Mouse (Mus musculus) T-helper 17 cell (primary cell): ENCODE measurements around the gene Tnk1.

ENCODE experiments used
- in situ Hi-C, 2 experiments: fragments of 300-600 bp; cut with MboI, MseI; formaldehyde crosslinking; loops; 1 replicate in 1 of 2; 2 replicates in 1 of 2; pipeline ENCODE4 v1.15.1; 2025; ENCODE audit warnings: high pct_unique_total_duplicates in 2 of 2

Tnk1 gene

DNA sequence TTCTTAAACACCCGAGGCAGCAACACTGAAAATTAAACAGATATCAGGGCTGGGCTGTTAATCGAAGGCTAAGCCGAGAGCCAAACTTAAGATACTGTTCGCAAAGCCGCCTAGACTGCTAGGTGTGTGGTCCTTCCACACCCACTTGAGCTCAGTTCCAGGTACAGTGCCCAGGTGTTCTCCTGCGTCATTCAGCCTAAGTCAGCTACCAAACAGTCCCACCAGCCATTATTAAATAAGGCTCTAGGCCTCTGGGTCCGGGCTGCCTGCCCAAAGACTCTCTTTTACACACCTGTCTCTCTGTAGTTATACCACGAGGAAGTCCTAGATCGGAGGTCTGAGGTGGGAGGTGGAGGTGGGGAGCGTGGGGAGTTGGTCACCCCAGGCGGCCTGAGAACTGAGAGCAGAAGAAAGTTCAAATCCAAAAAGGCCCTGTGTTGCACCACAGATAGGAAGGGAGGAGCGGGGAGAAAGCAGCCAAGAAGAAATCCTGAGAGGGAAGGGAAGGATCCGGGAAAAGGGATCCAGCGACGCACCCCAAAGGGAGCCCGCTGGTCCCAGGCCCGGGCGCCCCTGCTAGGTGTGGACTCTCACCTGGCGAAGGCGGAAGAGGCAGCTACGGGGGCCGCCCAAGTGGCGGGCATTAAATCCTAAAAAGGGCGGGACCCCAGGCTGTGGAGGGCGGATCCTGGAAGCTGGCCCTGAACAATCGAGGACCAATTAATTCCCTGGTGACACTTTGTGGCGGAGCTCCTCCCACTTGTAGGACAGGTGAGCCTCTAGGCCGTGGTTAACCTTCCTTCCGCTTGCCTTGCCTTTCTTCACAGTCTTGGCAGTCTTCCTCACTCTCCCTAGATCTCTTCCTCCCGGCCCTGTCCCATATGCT is at the start of gene Tnk1:
Tnk1 (minus strand) TSS at position 618 of the 886 bp plus-strand sequence.
- in situ Hi-C loops, result no loop called here

DNA sequence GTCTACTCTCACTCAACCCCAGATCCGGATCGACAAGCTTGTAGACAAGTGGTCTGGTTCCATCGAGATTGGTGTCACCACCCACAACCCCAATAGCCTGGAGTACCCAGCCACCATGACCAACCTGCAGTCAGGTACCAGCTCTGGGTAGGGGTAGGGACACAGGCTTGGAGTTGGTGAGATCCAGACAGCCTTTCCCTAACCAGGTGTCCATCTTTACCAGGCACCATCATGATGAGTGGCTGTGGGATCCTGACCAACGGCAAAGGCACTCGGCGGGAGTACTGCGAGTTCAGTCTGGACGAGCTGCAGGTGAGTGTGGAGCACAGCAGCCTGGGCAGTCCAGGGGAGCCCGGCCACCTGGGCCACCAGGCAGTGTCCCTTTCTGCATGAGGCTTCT is 45.8 kb upstream of the Tnk1 start:
- in situ Hi-C loops, result no loop called here

DNA sequence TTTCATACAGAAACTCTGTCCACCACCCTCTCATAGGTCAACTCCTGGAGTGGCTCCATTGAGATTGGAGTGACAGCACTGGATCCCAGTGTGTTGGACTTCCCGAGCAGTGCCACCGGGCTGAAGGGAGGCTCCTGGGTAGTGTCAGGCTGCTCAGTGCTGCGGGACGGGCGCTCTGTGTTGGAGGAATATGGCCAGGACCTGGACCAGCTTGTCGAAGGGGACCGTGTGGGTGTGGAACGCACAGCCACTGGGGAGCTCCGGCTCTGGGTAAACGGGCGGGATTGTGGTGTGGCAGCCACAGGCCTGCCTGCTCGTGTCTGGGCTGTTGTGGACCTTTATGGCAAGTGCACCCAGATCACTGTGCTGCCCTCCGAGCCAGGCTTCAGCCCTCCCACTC is 44.4 kb upstream of the Tnk1 start:
- in situ Hi-C loops, result no loop called here

DNA sequence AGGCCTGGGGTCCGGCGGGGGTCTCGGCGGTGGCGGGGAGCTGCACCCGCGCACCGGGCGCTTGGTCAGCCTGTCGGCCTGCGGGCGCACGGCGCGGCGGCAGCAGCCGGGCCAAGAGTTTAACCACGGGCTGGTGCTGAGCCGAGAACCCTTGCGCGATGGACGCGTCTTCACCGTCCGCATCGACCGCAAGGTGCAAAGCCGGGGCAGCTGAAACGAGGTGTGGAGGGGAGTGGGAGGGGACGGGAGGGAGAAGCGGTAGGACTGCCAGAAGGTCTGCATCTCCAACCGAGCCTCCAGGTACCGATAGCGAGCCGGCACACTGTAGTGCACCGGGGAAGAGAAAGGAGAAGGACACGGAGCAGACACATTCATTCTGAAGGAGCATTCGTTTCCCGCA is 43.5 kb upstream of the Tnk1 start:
- in situ Hi-C loops, result no loop called here

DNA sequence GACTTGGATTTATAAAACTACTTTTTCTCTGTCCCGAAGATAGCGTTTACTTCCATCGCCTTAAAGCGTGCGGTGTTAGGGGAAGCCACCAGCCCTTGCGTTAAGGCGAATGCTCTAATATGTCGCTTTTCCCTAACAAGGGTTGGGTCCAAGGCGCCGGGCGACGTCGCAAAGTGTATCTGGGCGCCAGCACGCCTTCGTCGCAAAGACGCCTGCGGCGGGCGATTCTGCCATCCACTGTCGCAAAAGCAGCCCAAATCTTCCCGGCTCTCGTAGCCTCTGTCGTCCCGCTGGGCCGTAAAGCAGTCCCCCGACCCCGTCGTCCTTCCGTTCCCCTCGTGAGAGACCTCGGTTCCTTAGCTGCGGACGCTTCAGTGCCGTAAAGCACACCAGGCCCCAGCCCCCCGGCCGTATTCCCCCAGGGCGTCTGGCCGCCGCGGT is 42.9 kb upstream of the Tnk1 start:
- in situ Hi-C loops, result no loop called here

DNA sequence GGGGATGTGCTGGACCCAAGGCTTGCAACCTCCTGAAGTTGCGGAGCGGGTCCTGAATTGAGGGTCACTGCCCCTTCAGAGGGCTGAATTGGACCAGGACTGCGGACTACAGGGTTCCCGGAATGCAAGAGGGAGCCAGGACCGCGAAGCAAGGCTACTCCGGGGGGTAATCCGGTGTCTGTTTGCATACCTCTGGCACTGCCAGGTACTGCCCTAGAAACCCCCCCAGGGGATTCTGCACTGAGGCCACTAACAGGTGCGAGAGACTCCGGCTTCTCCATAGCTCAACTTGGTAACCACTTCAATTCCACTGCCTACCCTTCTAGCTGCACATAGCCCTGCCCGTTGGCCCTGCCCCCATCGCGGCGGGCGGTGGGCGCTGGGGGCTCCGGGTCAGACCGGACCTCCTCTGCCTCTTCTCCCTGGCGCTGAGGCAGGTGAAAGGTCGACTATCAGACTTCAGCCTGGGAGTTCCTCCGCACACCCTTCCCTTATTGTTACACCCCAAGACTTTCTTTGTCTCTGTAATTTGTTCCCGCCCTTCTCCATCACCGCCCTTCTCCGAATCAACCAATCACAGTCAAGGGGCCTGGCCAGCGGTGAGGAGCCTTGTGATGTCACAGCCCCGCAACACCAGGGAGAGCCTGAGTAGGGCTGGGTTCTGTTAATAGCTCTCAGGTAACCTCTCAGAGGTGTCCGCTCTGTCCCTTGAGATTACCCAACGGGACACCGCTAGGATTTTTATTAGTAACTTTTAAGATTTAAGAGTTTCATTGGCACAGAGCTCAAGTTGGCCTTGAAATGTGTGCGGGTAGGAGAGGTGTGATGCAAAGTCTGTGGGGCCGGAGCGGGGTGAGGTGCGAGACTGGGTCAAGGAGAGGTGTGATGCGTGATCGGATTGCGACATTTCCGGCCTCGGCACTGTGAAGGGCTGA is 42.2 kb upstream of the Tnk1 start, which contains the start of the genes 2810408A11Rik and Neurl4:
2810408A11Rik (minus strand) TSS at position 517 of the 935 bp plus-strand sequence.
Neurl4 (plus strand) TSS at position 602 of the 935 bp plus-strand sequence.
- in situ Hi-C loops, result no loop called here

DNA sequence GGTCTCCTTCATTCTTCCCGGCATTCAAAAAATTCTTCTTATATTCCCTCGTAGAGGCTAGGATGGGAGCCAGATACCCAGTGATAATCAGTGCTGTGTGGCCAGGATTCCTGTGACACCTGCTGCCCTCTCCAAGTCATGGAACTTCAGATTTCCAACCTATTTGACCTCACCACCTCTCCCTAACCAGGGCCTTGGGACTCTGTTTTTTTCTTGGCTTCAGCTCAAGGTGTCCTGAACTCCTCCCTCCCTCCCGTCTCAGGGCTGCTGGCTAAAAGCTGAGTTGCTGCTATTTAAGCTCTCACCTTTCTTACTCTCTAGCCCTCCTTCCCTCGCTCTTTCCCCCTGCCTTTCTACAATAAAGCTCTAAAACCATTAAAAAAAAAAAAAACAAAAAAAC is 41.3 kb upstream of the Tnk1 start:
- in situ Hi-C loops, result no loop called here

DNA sequence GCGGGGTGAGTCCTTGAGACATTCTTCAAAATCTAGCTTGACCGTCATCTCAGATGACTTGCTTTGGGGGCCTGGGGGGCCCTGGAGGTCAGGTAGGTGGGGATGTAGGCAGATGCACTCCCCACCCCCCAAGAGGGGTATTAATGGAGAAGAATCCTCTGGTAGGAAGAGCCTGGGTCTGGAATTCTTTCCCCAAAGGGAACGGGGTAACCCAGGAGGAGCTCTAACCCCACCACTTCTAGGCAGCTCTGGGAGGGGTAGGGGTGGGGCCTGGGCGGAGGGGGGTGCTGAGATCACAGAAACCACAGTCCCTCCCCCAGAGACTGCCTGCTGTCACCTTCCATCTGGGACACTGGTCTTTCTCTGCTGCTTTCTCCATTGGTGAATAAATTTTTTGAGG is 36.8 kb upstream of the Tnk1 start, which contains the start of gene Acap1:
Acap1 (minus strand) TSS at position 249 of the 400 bp plus-strand sequence.
- in situ Hi-C loops, result no loop called here

DNA sequence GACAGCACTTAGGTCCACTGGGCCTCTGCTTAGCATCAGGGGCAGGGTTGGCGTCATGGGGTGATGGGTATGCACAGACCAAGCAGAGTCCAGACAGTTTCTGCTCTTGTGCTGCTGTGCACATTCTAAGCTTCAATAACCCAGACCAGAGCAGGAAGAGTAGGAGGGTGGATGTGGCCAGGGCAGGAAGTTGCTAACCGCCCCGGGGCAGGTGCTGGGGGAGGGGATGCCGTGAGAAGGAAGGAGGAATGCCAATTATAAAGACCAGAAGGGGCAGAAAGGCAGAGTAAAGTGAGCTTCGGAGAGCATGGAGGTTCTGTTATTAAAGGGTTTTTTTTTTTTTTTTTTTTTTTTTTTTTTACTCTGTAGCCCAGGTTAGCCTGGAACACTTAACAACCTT is 36.1 kb upstream of the Tnk1 start:
- in situ Hi-C loops, result no loop called here

DNA sequence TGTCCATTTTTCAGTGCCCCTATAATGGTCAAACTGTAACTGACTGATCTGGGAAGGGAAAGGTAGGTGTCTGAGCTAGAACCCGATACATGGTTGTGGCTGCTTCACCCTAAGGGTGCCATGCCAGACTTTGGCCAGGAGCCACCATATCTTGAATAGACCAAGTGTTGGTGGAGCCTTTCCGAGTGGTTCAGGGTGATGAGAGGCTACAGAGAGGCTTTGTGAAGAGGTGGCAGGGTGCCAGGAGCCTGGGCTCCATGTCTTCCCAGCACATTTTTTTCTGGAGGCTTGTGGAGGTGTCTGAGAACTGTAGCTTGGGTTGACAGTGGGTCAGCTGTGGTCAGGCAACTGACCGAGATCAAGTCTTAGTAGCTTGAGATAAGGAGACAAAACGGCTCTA is 33.0 kb upstream of the Tnk1 start:
- in situ Hi-C loops, result no loop called here

DNA sequence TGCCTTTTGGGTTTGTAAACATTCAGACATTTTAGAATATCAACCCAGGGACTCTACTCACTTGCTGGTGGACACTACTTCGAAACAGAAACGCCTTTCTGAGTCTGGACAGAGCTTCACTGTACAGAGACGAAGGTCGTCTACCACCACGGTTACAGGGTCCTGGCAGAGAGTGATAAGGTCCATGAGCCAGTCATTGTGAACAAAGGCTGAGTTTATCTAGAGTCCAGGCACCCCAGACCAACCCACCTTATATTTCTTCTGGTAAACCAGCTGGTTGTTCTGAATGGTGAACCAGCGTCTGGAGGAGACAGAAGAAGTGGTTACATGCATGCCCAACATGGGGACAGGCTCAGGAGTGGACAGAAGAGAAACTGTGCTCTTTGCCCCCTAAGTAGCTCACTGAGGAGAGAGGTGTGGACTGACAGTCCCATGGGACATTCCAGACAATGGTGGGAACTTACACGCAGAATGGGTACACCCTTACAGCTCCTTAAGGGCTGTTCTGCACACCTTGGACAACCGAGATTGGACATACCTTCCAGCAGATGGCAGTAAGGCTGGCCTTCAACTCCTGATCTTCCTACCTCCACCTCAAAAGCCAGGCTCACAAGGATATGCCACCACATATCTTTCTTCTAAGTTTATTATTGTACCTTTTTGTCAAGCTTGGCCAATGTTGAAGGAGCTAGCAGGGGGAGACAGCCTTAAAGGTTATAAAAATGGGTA is 28.5 kb upstream of the Tnk1 start:
- in situ Hi-C loops, result no loop called here

DNA sequence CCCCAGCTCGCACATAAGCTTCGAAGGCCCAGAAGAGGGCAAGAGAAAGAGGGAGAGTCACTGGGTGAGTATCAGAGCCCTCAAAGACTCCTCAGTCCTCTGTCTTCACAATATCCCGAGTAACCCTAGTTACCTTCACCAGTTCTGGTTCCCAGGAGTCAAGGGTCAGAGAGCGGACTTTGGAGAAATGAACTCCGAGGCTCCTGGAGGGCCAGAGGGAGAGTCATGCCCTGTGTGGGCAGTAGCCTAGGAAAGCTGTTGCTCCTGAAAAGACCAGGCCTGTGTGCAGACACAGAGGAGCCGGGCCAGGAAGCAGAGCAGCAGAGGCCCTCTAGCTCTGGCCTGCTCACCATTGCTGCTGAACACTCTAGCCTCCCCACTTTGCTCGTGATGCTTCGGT is 26.1 kb upstream of the Tnk1 start:
- in situ Hi-C loops, result loop anchor here in 1 of 2 experiments (5.0 kb wide), 1 partner anchor 63 kb away; the partner anchor contains the start of gene Slc2a4

DNA sequence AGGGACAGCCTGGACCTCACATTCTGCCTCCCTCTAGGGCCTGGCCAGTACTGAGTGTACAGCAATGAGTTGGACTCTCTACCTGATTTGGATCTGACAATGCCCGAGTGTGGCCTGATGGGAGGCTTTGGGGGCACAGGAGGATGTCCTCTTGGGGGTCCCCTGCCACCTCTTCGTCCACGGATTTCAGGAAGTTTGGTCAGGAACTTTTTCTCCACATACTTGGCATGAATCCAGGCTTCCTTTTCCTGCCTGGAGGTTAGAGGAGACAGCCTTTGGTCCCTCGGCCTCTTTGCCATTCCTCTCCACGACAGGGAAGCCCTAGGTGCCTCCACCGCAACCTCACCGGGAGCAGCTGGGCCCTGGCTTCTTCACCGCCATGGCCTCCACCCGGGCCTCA is 25.7 kb upstream of the Tnk1 start:
- in situ Hi-C loops, result loop anchor here in 1 of 2 experiments (5.0 kb wide), 1 partner anchor 63 kb away; the partner anchor contains the start of gene Slc2a4

DNA sequence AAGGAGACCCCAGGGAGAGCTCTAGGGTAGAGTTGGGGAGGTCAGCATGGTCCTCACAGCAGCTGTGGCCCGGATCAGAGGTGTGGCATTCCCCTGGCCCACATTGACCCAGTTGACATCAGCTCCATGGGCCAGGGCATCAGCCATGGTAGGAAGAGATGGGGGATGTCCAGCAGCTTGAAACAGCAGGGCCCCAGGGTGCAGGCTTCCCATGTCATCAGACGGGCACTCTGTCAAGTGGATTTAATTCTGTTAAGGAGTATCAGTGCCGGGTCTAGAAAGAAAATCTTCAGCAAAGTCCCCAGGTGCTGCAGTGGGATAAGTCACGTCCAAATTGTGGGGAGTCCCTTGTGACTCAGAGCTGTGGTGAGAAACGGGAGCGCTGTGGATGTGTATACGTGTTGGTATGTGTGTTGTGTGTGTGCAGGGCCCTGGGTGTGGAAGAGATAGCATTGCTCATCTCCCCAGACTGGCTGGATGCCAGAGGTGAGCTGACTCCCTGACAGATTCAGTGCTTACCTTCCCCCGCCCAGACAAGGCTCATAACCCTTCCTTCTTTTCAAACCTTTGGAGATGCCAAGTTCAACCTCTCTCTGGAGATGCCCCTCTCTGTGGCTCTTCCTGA is 25.1 kb upstream of the Tnk1 start:
- in situ Hi-C loops, result loop anchor here in 1 of 2 experiments (5.0 kb wide), 1 partner anchor 64 kb away; the partner anchor contains the start of gene Slc2a4

DNA sequence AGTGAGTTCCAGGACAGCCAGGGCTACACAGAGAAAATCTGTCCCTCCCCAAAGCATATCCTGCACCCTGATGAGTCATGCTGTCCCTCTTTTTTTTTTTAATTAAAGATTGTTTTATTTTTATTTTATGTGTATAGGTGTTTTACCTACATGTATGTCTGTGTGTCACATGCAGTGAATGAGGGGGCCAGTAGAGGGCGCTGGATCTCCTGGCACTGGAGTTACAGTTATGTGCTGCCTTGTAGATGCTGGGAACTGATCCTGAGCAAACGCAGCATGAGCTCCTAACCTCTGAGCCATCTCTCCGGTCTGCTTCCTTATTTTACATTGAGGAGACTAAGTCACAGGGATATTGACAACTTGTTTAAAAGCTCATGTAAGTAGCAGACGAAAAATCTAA is 24.5 kb upstream of the Tnk1 start:
- in situ Hi-C loops, result loop anchor here in 1 of 2 experiments (5.0 kb wide), 1 partner anchor 64 kb away; the partner anchor contains the start of gene Slc2a4

DNA sequence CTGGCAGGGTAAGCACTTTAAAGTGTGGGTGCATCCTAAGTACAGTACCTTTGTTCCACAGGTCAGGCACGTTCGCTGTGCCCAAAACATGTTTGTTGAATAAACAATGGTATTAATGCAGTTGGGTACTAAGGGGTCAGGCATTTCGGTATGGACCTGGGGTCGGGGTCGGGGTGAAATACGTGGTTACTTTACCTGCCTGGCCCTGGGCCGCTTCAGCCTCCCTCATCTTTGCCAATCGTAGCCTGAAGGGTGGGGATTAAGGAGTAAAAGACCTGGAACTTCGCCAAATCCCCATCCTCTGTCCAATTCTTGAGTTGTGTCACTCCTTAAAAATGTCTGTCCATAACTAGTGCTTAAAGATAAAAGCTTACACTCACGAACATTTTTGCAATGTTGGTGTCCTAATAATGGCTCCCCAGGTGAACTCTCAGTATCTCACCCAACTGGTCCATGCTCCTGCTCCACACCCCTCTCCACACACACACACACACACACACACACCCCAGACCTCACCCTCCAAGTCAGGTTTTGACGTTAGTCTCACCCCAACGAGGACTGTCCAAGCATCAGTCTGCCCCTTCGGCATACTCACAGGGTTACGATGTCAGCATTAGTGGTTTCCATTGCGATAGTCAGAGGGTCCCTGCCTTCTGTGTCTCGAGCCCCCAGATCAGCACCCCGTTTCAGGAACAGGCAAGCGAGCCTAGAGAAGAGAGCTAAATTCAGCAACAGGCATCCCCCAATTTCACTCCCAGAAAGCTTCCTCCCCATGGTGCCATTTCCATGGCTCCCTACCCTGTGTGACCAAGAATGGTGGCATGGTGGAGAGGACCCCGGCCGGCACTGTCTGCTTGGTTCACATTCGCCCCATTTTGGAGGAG is 23.5 kb upstream of the Tnk1 start:
- in situ Hi-C loops, result loop anchor here in 1 of 2 experiments (5.0 kb wide), 1 partner anchor 65 kb away; the partner anchor contains the start of gene Slc2a4

DNA sequence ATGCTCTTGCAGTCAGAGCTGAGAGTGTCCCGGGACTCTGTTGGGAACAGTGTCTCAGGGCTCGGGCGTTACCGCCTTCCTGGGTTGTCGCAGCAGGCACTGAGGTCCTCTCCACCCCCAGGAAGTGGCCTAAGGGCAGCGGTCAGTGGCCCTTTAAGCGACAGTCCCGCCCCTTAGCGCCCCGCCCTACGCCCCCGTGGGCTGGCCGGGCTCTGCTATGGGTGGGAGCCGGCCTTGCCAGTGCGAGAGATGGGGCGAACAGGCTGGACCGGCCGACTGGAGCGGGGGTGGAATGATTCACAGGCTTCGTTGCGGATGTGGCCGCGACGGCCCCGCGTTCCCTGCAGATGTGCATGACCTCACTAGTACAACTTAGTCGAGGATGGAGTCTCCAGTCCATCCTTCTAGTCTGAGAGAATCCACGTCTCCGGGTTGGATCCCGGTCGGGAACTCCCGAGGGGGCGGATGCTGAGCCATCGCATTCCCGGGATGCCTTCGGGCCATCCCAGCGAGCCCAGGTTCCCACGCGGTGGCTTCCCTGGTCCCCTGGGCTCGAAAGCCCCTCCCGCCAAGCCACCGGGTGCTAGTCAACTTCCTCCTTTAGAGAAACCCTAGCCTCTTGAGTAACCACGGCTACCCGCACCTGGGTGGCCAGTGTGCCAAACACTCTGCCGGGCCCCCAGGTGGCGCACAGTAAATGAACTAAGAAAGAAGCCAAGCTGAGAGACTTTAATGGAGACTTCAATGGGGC is 22.5 kb upstream of the Tnk1 start, which contains the start of gene Kctd11:
Kctd11 (minus strand) TSS at position 554 of the 751 bp plus-strand sequence.
- in situ Hi-C loops, result loop anchor here in 1 of 2 experiments (5.0 kb wide), 1 partner anchor 66 kb away; the partner anchor contains the start of gene Slc2a4

DNA sequence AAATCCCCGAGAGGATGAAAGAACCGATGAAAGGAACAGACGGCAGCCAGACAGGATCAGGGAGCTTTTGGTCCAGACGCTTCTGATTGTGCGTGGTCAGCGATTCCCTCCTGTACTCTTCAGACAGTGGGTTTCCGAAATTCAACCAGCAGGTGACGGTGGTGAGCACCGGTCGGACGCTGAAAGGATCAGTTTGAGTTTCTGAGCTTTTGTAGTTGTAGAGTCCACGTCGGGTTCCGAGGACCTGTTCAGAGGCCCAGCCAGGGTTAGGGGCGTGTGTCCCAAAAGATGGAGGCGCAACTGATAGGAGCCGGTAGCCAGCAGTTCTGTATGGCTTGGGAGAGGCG is 21.9 kb upstream of the Tnk1 start:
- in situ Hi-C loops, result loop anchor here in 1 of 2 experiments (5.0 kb wide), 1 partner anchor 67 kb away; the partner anchor contains the start of gene Slc2a4
